Mouse (Mus musculus) layer of hippocampus, postnatal 25 days (tissue): ENCODE results near the gene Toe1. TPM values are rescaled to one million over a fixed set of nuclear protein-coding genes. Genes with fewer than 3 reads are reported as not detected.
"Not testable (repeated sequence)": the region's sequence is repeated elsewhere in the genome, so short reads cannot be mapped to it uniquely, and the experiment has no call there.

Experiments
- DNase-seq, 2 experiments: peaks; one replicate each; pipeline ENCODE4 v3.0.0; 2022; ENCODE audit warnings: mixed read lengths in 2 of 2, low spot score in 1 of 2; ENCODE audit errors: extremely low spot score in 1 of 2
- total RNA-seq, 2 experiments: library from RNA; stranded (reverse); gene quantifications; 2 replicates each; pipeline ENCODE4 v1.2.3; 2021

The Toe1 gene
- total RNA-seq: 10 to 100 TPM; 12.0 to 13.1 TPM

GRCm38 (mm10) chr4:116807197-116808129 lies at the start of gene Toe1, which contains the start of gene Mutyh:
Gene Toe1, minus strand, starts transcription at chr4:116807640.
Gene Mutyh, plus strand, starts transcription at chr4:116807723.
- peak; percentile 72 to 78 for DNase-seq

GRCm38 (mm10) chr4:116857203-116857602 lies 49.8 kb upstream of the Toe1 start:
- no peak for DNase-seq

GRCm38 (mm10) chr4:116854286-116854685 lies 46.8 kb upstream of the Toe1 start:
- no peak for DNase-seq

- no peak for DNase-seq
These were observed 42.5 kb upstream of the Toe1 start for GRCm38 (mm10) chr4:116849901-116850300.

- DNase-seq: no peak
These were observed 36.9 kb upstream of the Toe1 start for GRCm38 (mm10) chr4:116844324-116844723.

- no peak for DNase-seq
These were observed 33.4 kb upstream of the Toe1 start for GRCm38 (mm10) chr4:116840841-116841240.

- DNase-seq: not testable (repeated sequence)
These were observed 32.7 kb upstream of the Toe1 start for GRCm38 (mm10) chr4:116840096-116840495.

GRCm38 (mm10) chr4:116838999-116839398 lies 31.6 kb upstream of the Toe1 start:
- DNase-seq: no peak

- no peak for DNase-seq
These were observed 22.6 kb upstream of the Toe1 start for GRCm38 (mm10) chr4:116830070-116830368.

GRCm38 (mm10) chr4:116829364-116830069 lies 22.1 kb upstream of the Toe1 start:
- DNase-seq: no peak

GRCm38 (mm10) chr4:116827819-116828218 lies 20.4 kb upstream of the Toe1 start:
- no peak for DNase-seq

- DNase-seq: peak; percentile 50 to 59
These were observed 17.1 kb upstream of the Toe1 start for GRCm38 (mm10) chr4:116824541-116825004.

- no peak for DNase-seq
These were observed 14.2 kb upstream of the Toe1 start, which contains the start of gene Hpdl for GRCm38 (mm10) chr4:116821694-116822016. Gene Hpdl, minus strand, starts transcription at chr4:116821707.

- DNase-seq: peak in 1 of 2 experiments; percentile 48
These were observed 13.7 kb upstream of the Toe1 start for GRCm38 (mm10) chr4:116820902-116821693.

GRCm38 (mm10) chr4:116819968-116820901 lies 12.8 kb upstream of the Toe1 start:
- no peak for DNase-seq

- peak in 1 of 2 experiments; percentile 37 for DNase-seq
These were observed 10.0 kb upstream of the Toe1 start for GRCm38 (mm10) chr4:116817486-116817885.

- DNase-seq: no peak
These were observed 7.8 kb upstream of the Toe1 start for GRCm38 (mm10) chr4:116815276-116815675.

GRCm38 (mm10) chr4:116811012-116811411 lies 3.6 kb upstream of the Toe1 start:
- DNase-seq: no peak

GRCm38 (mm10) chr4:116799901-116800300 lies 7.5 kb downstream of the Toe1 start:
- no peak for DNase-seq
